Mouse (Mus musculus): Measurements from ENCODE around the gene Lrmda. TPM values are rescaled to one million over a fixed set of nuclear protein-coding genes. Genes with fewer than 3 reads are reported as not detected.

The Lrmda gene
- polyA plus RNA-seq, 1 experiment from 2014 or later, result 1.8 TPM

DNA sequence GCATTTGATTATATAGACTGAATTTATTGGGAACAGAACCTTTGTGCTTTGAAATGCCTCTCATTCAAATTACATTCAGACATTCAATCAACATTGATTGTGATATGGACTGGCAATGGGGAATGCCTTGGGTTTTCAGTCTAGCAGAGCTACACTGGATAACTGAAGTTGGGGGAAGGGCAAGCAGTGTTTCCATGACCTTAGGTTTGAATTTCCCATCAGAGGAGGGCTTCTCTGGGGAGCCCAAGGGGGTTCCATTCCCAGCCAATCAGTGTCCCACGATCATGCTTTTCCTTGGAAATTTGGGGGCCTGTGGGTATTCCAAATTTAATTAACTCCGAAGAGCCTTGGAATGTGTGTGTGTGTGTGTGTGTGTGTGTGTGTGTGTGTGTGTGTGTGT is 888.5 kb downstream of the Lrmda start:
- no peak overlapping the region for H3K4me3 ChIP-seq (ENCODE audit: low read depth, low read length)
- WGBS, result 79% methylated on average over 2 of the region's 2 CpGs
- H3K9ac ChIP-seq (ENCODE audit: low read depth, low read length), result no peak overlapping the region
- H3K4me1 ChIP-seq (replicated peaks; ENCODE audit: control insufficient read depth, insufficient read depth, low read length), result no peaks in the 10 kb centered on the region
- no peak overlapping the region for H3K27ac ChIP-seq (ENCODE audit: low read depth, low read length)
- no peaks in the 10 kb centered on the region for H3K36me3 ChIP-seq (ENCODE audit: control insufficient read depth, insufficient read depth)
- no peak overlapping the region for H3K4me2 ChIP-seq (replicated peaks; ENCODE audit: low read depth)
- H3K9me3 ChIP-seq (ENCODE audit: control insufficient read depth), result no peaks in the 10 kb centered on the region
- no peak for TF ChIP-seq CTCF (IDR thresholded peaks at IDR 0.05; ENCODE audit: low read depth)
- no peaks in the 10 kb centered on the region for H3K27me3 ChIP-seq (replicated peaks; ENCODE audit: control insufficient read depth, insufficient read depth, low read length)
- no peak for ATAC-seq

DNA sequence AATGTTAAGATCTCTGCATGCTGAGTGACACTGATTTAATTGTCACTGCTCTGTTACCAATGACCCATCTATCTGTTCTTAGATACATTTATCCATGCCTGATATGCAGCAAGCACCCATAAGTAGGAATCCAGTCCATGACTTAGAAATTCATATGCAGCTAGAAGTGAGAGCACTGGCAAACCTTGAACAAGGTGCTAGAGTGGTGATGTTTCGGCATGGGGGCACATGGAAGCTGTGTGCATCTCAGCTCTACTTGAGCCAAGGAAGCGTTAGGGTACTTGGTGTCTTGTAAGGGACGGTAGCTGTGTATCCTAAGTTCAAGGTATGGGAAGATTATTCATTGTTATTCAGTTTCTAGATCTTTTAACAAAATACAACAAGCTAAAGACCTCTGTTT is 896.0 kb downstream of the Lrmda start:
- no peak overlapping the region for H3K9ac ChIP-seq (ENCODE audit: low read depth, low read length)
- no peaks in the 10 kb centered on the region for H3K4me1 ChIP-seq (replicated peaks; ENCODE audit: control insufficient read depth, insufficient read depth, low read length)
- H3K4me3 ChIP-seq (ENCODE audit: low read depth, low read length), result no peak overlapping the region
- H3K27me3 ChIP-seq (replicated peaks; ENCODE audit: control insufficient read depth, insufficient read depth, low read length), result no peaks in the 10 kb centered on the region
- H3K27ac ChIP-seq (ENCODE audit: low read depth, low read length), result no peak overlapping the region
- no peak for TF ChIP-seq CTCF (IDR thresholded peaks at IDR 0.05; ENCODE audit: low read depth)
- no peak overlapping the region for H3K4me2 ChIP-seq (replicated peaks; ENCODE audit: low read depth)
- ATAC-seq, result no peak
- H3K36me3 ChIP-seq (ENCODE audit: control insufficient read depth, insufficient read depth), result no peaks in the 10 kb centered on the region
- H3K9me3 ChIP-seq (ENCODE audit: control insufficient read depth), result no peaks in the 10 kb centered on the region
- WGBS, result 97% methylated on average over 3 of the region's 3 CpGs

- WGBS, result 81% methylated on average over 3 of the region's 3 CpGs
These were observed 899.0 kb downstream of the Lrmda start for GRCm38 (mm10) chr14:22918499-22918898.

GRCm38 (mm10) chr14:22918931-22919330 is 899.4 kb downstream of the Lrmda start:
- Histone ChIP-seq H3K4me3 (ENCODE audit: low read depth, low read length) (no peak overlapping the region), H3K36me3 (ENCODE audit: control insufficient read depth, insufficient read depth) (no peaks in the 10 kb centered on the region), H3K27me3 (replicated peaks; ENCODE audit: control insufficient read depth, insufficient read depth, low read length) (no peaks in the 10 kb centered on the region), H3K9ac (ENCODE audit: low read depth, low read length) (no peak overlapping the region), H3K4me2 (replicated peaks; ENCODE audit: low read depth) (no peak overlapping the region), H3K4me1 (replicated peaks; ENCODE audit: control insufficient read depth, insufficient read depth, low read length) (no peaks in the 10 kb centered on the region), H3K9me3 (ENCODE audit: control insufficient read depth) (no peaks in the 10 kb centered on the region), H3K27ac (ENCODE audit: low read depth, low read length) (no peak overlapping the region)
- WGBS, result 55% methylated on average over 2 of the region's 2 CpGs
- no peak for TF ChIP-seq CTCF (IDR thresholded peaks at IDR 0.05; ENCODE audit: low read depth)
- ATAC-seq, result no peak

More at GRCm38 (mm10) chr14:22918499-22918898, 899.0 kb downstream of the Lrmda start:
- Histone ChIP-seq H3K27me3 (replicated peaks; ENCODE audit: control insufficient read depth, insufficient read depth, low read length) (no peaks in the 10 kb centered on the region), H3K4me1 (replicated peaks; ENCODE audit: control insufficient read depth, insufficient read depth, low read length) (no peaks in the 10 kb centered on the region), H3K4me3 (ENCODE audit: low read depth, low read length) (no peak overlapping the region), H3K36me3 (ENCODE audit: control insufficient read depth, insufficient read depth) (no peaks in the 10 kb centered on the region), H3K4me2 (replicated peaks; ENCODE audit: low read depth) (no peak overlapping the region), H3K27ac (ENCODE audit: low read depth, low read length) (no peak overlapping the region), H3K9ac (ENCODE audit: low read depth, low read length) (no peak overlapping the region), H3K9me3 (ENCODE audit: control insufficient read depth) (no peaks in the 10 kb centered on the region)
- ATAC-seq, result no peak
- no peak for TF ChIP-seq CTCF (IDR thresholded peaks at IDR 0.05; ENCODE audit: low read depth)

GRCm38 (mm10) chr14:22921152-22921551 is 901.6 kb downstream of the Lrmda start:
- Histone ChIP-seq H3K4me2 (replicated peaks; ENCODE audit: low read depth) (no peak overlapping the region), H3K27me3 (replicated peaks; ENCODE audit: control insufficient read depth, insufficient read depth, low read length) (no peaks in the 10 kb centered on the region), H3K9ac (ENCODE audit: low read depth, low read length) (no peak overlapping the region), H3K4me1 (replicated peaks; ENCODE audit: control insufficient read depth, insufficient read depth, low read length) (no peaks in the 10 kb centered on the region), H3K27ac (ENCODE audit: low read depth, low read length) (no peak overlapping the region), H3K9me3 (ENCODE audit: control insufficient read depth) (no peaks in the 10 kb centered on the region), H3K36me3 (ENCODE audit: control insufficient read depth, insufficient read depth) (no peaks in the 10 kb centered on the region), H3K4me3 (ENCODE audit: low read depth, low read length) (no peak overlapping the region)
- TF ChIP-seq CTCF (IDR thresholded peaks at IDR 0.05; ENCODE audit: low read depth), result no peak
- ATAC-seq, result no peak

- H3K27ac ChIP-seq (ENCODE audit: low read depth, low read length), result no peak overlapping the region
- whole genome bisulfite sequencing, result 81% methylated on average over 2 of the region's 2 CpGs
- no peak overlapping the region for H3K4me3 ChIP-seq (ENCODE audit: low read depth, low read length)
- H3K36me3 ChIP-seq (ENCODE audit: control insufficient read depth, insufficient read depth), result no peaks in the 10 kb centered on the region
- no peak for ATAC-seq
- no peaks in the 10 kb centered on the region for H3K27me3 ChIP-seq (replicated peaks; ENCODE audit: control insufficient read depth, insufficient read depth, low read length)
- no peaks in the 10 kb centered on the region for H3K9me3 ChIP-seq (ENCODE audit: control insufficient read depth)
- H3K9ac ChIP-seq (ENCODE audit: low read depth, low read length), result no peak overlapping the region
- no peak overlapping the region for H3K4me2 ChIP-seq (replicated peaks; ENCODE audit: low read depth)
- no peaks in the 10 kb centered on the region for H3K4me1 ChIP-seq (replicated peaks; ENCODE audit: control insufficient read depth, insufficient read depth, low read length)
- no peak for TF ChIP-seq CTCF (IDR thresholded peaks at IDR 0.05; ENCODE audit: low read depth)
These were observed 902.3 kb downstream of the Lrmda start for GRCm38 (mm10) chr14:22921796-22922195.

GRCm38 (mm10) chr14:22922571-22922970 is 903.1 kb downstream of the Lrmda start:
- no peak overlapping the region for H3K9ac ChIP-seq (ENCODE audit: low read depth, low read length)
- H3K36me3 ChIP-seq (ENCODE audit: control insufficient read depth, insufficient read depth), result no peaks in the 10 kb centered on the region
- no peak overlapping the region for H3K4me3 ChIP-seq (ENCODE audit: low read depth, low read length)
- no peak overlapping the region for H3K4me2 ChIP-seq (replicated peaks; ENCODE audit: low read depth)
- ATAC-seq, result no peak
- no peak overlapping the region for H3K27ac ChIP-seq (ENCODE audit: low read depth, low read length)
- H3K27me3 ChIP-seq (replicated peaks; ENCODE audit: control insufficient read depth, insufficient read depth, low read length), result no peaks in the 10 kb centered on the region
- TF ChIP-seq CTCF (IDR thresholded peaks at IDR 0.05; ENCODE audit: low read depth), result no peak
- H3K4me1 ChIP-seq (replicated peaks; ENCODE audit: control insufficient read depth, insufficient read depth, low read length), result no peaks in the 10 kb centered on the region
- 81% methylated on average over 4 of the region's 4 CpGs for WGBS
- no peaks in the 10 kb centered on the region for H3K9me3 ChIP-seq (ENCODE audit: control insufficient read depth)

All from intestine, postnatal 0 days (tissue).